Mouse (Mus musculus) hindbrain, embryonic 14.5 days (tissue): ENCODE data around the gene Robo2. TPM values are rescaled to one million over a fixed set of nuclear protein-coding genes. Genes with fewer than 3 reads are reported as not detected.

Experiments
- ATAC-seq: fragments of 200-750 bp; cut with Nextera tagmentation; 2 replicates; pipeline ENCODE4 v1.8.0; 2017; ENCODE audit warnings: moderate number of reproducible peaks, mild to moderate bottlenecking, moderate TSS enrichment, moderate library complexity; ENCODE audit not compliant: low FRiP score
- DNase-seq: peaks from one replicate; pipeline ENCODE4 v3.0.0-alpha.2; 2015; ENCODE audit warnings: low spot score
- H3K27ac ChIP-seq: fragments of 300-500 bp; sonication (generic); 2 replicates; pipeline ENCODE4 v1.5.1; 2014; ENCODE audit warnings: mild to moderate bottlenecking, moderate library complexity
- H3K27me3 ChIP-seq: fragments of 300-500 bp; sonication (generic); 2 replicates; pipeline ENCODE4 v1.6.1; 2014; ENCODE audit warnings: mild to moderate bottlenecking, low read length, mixed read lengths; ENCODE audit not compliant: control insufficient read depth, insufficient read depth
- H3K36me3 ChIP-seq: fragments of 300-500 bp; sonication (generic); replicated peaks from 2 replicates; pipeline ENCODE4 v1.6.1; 2014; ENCODE audit not compliant: control insufficient read depth, insufficient read depth
- H3K4me1 ChIP-seq: fragments of 300-500 bp; sonication (generic); replicated peaks from 2 replicates; pipeline ENCODE4 v1.6.1; 2014; ENCODE audit warnings: antibody characterized with exemption, low read length, mixed read lengths; ENCODE audit not compliant: control insufficient read depth, insufficient read depth
- H3K4me2 ChIP-seq: fragments of 300-500 bp; sonication (generic); replicated peaks from 2 replicates; pipeline ENCODE4 v1.6.1; 2014; ENCODE audit warnings: mild to moderate bottlenecking, moderate library complexity
- H3K4me3 ChIP-seq: fragments of 300-500 bp; sonication (generic); replicated peaks from 2 replicates; pipeline ENCODE4 v1.5.1; 2014; ENCODE audit warnings: mild to moderate bottlenecking, low read length
- H3K9ac ChIP-seq: fragments of 300-500 bp; sonication (generic); 2 replicates; pipeline ENCODE4 v1.6.1; 2014
- H3K9me3 ChIP-seq: fragments of 300-500 bp; sonication (generic); 2 replicates; pipeline ENCODE4 v1.6.1; 2016; ENCODE audit warnings: low read length; ENCODE audit not compliant: control insufficient read depth
- WGBS: fragments of 180-500 bp; shearing (Covaris S2); extraction: QIAGEN DNeasy Blood & Tissue Kit; methylation state at CpG from one replicate; pipeline ENCODE4 v1.1.7; 2014; 5-methylcytosine and 5-hydroxymethylcytosine counted together
- polyA plus RNA-seq: library from polyadenylated mRNA; unstranded; fragments of >200 nt; fragmentation: Nextera tagmentation; extraction: Ambion mirVana; gene quantifications from 2 replicates; pipeline ENCODE4 v1.2.1, GENCODE M21; 2014

Robo2 gene
- polyA plus RNA-seq = 113 and 121 TPM in 2 replicates

DNA sequence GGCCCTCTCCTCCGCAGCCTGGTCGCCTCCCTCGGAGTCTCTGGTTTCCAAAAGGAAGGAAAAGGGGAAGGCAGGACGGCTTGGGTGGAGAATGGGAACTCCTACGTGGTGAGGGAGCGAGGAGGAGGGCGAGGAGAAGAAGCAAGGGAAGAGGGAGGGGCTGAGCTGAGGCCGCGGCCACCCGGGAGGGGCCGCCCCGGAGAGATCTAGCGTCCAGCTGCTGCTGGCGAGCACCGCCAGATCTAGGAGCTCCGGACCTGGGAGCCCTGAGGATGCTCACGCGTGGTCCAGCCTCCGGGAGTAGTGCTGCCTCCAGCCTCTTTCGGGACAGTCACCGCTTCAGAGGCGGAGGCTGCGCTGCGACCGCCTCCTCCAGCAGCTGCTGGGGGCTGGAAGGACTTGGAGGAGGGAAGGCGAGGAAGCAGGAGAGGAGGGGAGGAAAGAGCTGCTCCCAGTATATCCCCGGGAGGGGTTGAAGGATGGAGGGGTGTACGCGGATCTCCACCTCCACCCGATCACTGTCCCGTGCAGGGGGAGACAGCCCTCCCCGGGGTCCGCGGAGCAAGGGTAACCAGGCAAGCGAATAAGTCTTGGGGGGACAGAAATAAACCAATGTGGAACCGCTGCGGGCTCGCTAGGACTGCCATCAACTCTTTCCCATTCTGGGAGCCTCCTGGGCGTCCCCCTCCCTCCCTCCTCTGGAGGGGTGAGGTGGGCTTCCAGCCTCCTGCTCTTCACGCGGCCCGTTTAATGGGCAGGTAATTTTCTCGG, at the start of gene Robo2:
Robo2 (minus strand) TSS at position 345 of the 771 bp plus-strand sequence.
- H3K27ac ChIP-seq = peak within 1 kb of the TSS; percentile 96
- DNase-seq = peak; percentile 64
- no peaks in the 10 kb centered on the region for H3K36me3 ChIP-seq
- WGBS = under 1% methylated on average over 40 of the region's 43 CpGs
- H3K4me1 ChIP-seq = no peaks in the 10 kb centered on the region
- no peaks in the 10 kb centered on the region for H3K9me3 ChIP-seq
- H3K4me2 ChIP-seq = peak within 1 kb of the TSS; percentile 94
- H3K27me3 ChIP-seq = no peaks in the 10 kb centered on the region
- peak; percentile 88 for ATAC-seq
- peak within 1 kb of the TSS; percentile 72 for H3K4me3 ChIP-seq
- H3K9ac ChIP-seq = peak within 1 kb of the TSS; percentile 79

GRCm38 (mm10) chr16:74458138-74458537, 46.5 kb upstream of the Robo2 start:
- 0 out of 2 replicates have a peak, but pooled peaks cover 2% of the 10 kb centered on the region for H3K4me1 ChIP-seq
- no peak overlapping the region for H3K4me3 ChIP-seq
- DNase-seq = no peak
- no peaks in the 10 kb centered on the region for H3K27me3 ChIP-seq
- H3K9me3 ChIP-seq = no peaks in the 10 kb centered on the region
- WGBS = 78% methylated on average over 3 of the region's 3 CpGs
- ATAC-seq = no peak
- no peak overlapping the region for H3K9ac ChIP-seq
- H3K4me2 ChIP-seq = no peak overlapping the region
- no peak overlapping the region for H3K27ac ChIP-seq
- H3K36me3 ChIP-seq = no peaks in the 10 kb centered on the region

GRCm38 (mm10) chr16:74457736-74458135, 46.1 kb upstream of the Robo2 start:
- ATAC-seq = no peak
- Histone ChIP-seq H3K27ac (no peak overlapping the region), H3K27me3 (no peaks in the 10 kb centered on the region), H3K9me3 (no peaks in the 10 kb centered on the region), H3K36me3 (no peaks in the 10 kb centered on the region), H3K4me3 (no peak overlapping the region), H3K9ac (no peak overlapping the region), H3K4me2 (no peak overlapping the region), H3K4me1 (0 out of 2 replicates have a peak, but pooled peaks cover 2% of the 10 kb centered on the region)
- WGBS = 80% methylated on average over 8 of the region's 8 CpGs
- DNase-seq = no peak

DNA sequence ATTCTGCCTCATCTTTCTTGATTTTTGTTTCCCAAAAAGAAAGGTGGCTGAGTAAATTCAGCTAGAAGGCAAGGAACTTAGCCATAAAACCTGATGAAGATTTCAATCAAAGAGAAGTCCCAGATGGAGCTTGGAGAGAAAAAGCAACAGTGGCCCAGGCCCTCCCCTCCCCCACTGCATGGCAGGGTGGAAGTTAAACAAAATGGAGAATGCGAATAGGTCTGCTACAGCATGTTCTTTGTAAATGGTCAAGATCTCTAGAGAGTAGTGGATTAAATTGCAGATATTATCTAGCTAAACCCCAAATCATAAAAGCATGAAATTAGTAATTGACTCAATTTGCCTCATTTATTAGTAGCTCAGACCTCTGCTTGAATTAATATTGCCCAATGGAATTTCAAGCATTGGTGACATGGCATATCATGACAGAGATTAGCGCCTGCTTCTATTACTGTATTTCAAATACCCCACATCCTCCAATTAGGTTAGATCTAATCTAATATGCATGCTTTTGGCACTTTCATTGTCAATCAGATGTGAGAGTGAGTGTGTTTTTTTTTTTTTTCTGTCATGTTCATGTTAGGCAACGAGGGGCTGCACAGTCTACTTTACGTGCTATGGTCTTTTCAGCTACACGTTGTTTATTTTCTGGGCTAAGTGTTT, 45.3 kb upstream of the Robo2 start:
- Histone ChIP-seq H3K27ac (no peak overlapping the region), H3K27me3 (no peaks in the 10 kb centered on the region), H3K4me1 (0 out of 2 replicates have a peak, but pooled peaks cover 2% of the 10 kb centered on the region), H3K4me2 (no peak overlapping the region), H3K9me3 (no peaks in the 10 kb centered on the region), H3K9ac (no peak overlapping the region), H3K4me3 (no peak overlapping the region), H3K36me3 (no peaks in the 10 kb centered on the region)
- no peak for DNase-seq
- 61% methylated on average over 5 of the region's 5 CpGs for WGBS
- no peak; the same call in 1 of the 2 replicates for ATAC-seq

DNA sequence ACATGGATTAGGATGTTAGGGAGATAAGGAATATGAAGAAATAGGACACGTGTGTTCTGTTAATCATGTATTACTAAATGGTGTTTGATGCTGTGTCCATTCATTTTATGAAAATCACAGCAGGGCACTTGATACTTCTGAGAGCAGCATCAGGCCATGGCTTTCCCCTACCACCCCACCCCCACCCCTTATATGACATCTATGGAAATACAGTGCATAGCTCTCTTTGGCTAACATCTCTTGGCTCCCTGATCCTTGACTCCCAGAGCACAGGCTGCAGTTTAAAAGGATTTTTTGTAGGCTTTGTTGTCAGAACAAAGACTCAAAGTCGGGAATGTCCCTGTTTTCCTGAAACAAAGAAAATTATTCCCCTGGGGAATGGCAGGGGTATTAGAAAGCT, 43.6 kb upstream of the Robo2 start:
- WGBS = 29% methylated on average over 2 of the region's 2 CpGs
- Histone ChIP-seq H3K27ac (no peak overlapping the region), H3K27me3 (no peaks in the 10 kb centered on the region), H3K36me3 (no peaks in the 10 kb centered on the region), H3K9me3 (no peaks in the 10 kb centered on the region), H3K9ac (no peak overlapping the region), H3K4me2 (no peak overlapping the region), H3K4me3 (no peak overlapping the region), H3K4me1 (0 out of 2 replicates have a peak, but pooled peaks cover 2% of the 10 kb centered on the region)
- ATAC-seq (no peak), DNase-seq (no peak)

GRCm38 (mm10) chr16:74448025-74448424, 36.4 kb upstream of the Robo2 start:
- Histone ChIP-seq H3K9me3 (no peaks in the 10 kb centered on the region), H3K36me3 (no peaks in the 10 kb centered on the region), H3K27me3 (no peaks in the 10 kb centered on the region), H3K9ac (no peak overlapping the region), H3K4me2 (no peak overlapping the region), H3K4me1 (no peaks in the 10 kb centered on the region), H3K27ac (no peak overlapping the region), H3K4me3 (no peak overlapping the region)
- DNase-seq = no peak
- WGBS = 92% methylated on average over 4 of the region's 4 CpGs
- no peak for ATAC-seq

- 19% methylated on average over 2 of the region's 2 CpGs for WGBS
- Histone ChIP-seq H3K4me3 (no peak overlapping the region), H3K4me2 (no peak overlapping the region), H3K36me3 (no peaks in the 10 kb centered on the region), H3K9ac (no peak overlapping the region), H3K9me3 (no peaks in the 10 kb centered on the region), H3K4me1 (no peaks in the 10 kb centered on the region), H3K27ac (no peak overlapping the region), H3K27me3 (peaks cover 5% of the 10 kb centered on the region; the same call in 1 of the 2 replicates)
- DNase-seq (no peak), ATAC-seq (no peak)
Measured at GRCm38 (mm10) chr16:74427071-74427470, 15.4 kb upstream of the Robo2 start.

DNA sequence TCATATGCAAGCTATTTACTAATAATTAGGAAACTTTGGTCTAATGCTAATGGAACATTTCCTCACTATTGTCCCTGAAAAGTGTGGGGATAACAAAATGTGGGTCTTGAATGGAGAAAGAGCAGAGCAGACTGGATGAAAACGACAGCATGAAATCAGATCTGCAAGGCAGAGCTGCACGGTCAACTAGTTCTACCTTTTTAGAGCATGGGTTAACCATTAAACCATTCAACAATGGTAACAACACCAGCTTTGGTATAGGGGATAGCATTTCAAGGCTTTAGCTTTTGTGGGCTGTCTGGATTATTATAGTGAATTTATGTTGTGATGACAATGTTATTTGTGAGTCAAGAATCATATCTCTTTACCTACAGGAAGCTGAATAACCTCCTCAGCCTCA, 8.7 kb upstream of the Robo2 start:
- H3K27ac ChIP-seq = no peak overlapping the region
- H3K27me3 ChIP-seq = no peaks in the 10 kb centered on the region
- ATAC-seq (no peak), DNase-seq (no peak)
- H3K4me1 ChIP-seq = no peaks in the 10 kb centered on the region
- H3K36me3 ChIP-seq = no peaks in the 10 kb centered on the region
- no peak overlapping the region for H3K9ac ChIP-seq
- H3K4me2 ChIP-seq = no peak overlapping the region
- no peaks in the 10 kb centered on the region for H3K9me3 ChIP-seq
- no peak overlapping the region for H3K4me3 ChIP-seq
- WGBS = 35% methylated on average over 2 of the region's 2 CpGs

GRCm38 (mm10) chr16:74412471-74413291, 1.1 kb upstream of the Robo2 start:
- DNase-seq (peak; percentile 85), ATAC-seq (peak; percentile 48)
- peak overlapping the region; percentile 94 for H3K4me2 ChIP-seq
- no peaks in the 10 kb centered on the region for H3K36me3 ChIP-seq
- H3K4me3 ChIP-seq = peak overlapping the region; percentile 72
- under 1% methylated on average over 20 of the region's 20 CpGs for WGBS
- H3K27me3 ChIP-seq = no peaks in the 10 kb centered on the region
- H3K9me3 ChIP-seq = no peaks in the 10 kb centered on the region
- H3K9ac ChIP-seq = peak overlapping the region; percentile 79
- H3K27ac ChIP-seq = peak overlapping the region; percentile 96
- H3K4me1 ChIP-seq = no peaks in the 10 kb centered on the region
